Mouse (Mus musculus) megakaryocyte progenitor cell, adult 5-6 weeks (primary cell): ENCODE measurements around the gene Pex3. TPM values are rescaled to one million over a fixed set of nuclear protein-coding genes. Genes with fewer than 3 reads are reported as not detected.
A peak's percentile ranks its signal among the peaks of the same experiment; 100 is the strongest.

ENCODE experiments used
- ATAC-seq: replicated peaks from 2 replicates; pipeline ENCODE4 v1.8.0; 2016; ENCODE audit warnings: mild to moderate bottlenecking, moderate TSS enrichment, inconsistent platforms; ENCODE audit not compliant: poor library complexity
- total RNA-seq, 2 experiments: library from RNA; stranded (forward) in 1 of 2; stranded (reverse) in 1 of 2; fragments of 157-497, 149-512 nt in 1 of 2; fragments of 200-1000 nt in 1 of 2; gene quantifications; 2 replicates each; pipeline versions ENCODE4 v1.2.3 to v1.2.4; 2015 to 2017

Gene Pex3
- total RNA-seq (2015) (40.5 and 41.2 TPM in 2 replicates), total RNA-seq (2017) (21.6 and 23.1 TPM in 2 replicates)

DNA sequence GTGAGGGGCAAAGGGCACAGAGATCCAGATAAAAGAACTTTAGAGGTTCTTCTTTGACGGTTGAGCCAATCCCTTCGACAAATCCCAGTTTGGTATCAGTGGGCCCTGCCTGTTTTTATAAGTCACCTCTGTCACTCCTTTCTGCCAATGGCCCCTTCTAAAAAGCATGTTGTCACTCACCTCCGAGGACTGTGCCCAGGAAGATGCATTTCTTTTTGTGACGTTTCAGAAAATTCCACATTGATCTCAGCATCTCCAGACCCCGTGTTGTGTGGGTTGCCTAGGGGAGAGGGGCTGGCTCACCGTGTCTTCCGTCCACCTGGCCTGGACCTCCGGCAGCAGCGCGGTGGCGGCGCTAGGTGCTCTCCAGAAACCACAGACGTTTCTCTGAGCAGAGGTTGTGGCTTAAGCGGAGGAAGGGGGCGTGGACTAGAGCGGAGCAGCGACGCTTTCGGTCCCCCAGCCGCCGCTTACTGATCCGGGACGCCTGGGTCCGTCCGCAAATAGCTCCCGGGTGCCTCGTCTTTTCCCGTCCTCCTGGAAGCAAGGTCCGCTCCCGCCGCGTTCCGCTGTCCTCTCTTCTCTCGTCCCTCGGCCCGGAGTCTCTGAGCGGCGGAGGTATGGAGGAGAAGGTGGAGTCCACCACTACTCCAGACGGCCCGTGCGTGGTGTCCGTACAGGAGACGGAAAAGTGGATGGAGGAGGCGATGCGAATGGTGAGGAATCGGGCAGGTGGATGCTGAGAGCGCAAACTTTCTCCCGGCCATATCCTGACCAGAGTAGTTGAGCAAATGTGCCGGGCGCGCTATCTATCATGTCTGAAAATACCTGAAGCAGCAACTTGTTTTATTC, at the start of gene Pex3, which contains the start of gene Adat2:
Gene Pex3, minus strand, starts transcription at position 497 of the 852 bp plus-strand sequence.
Gene Adat2, plus strand, starts transcription at position 249 of the 852 bp plus-strand sequence.
- ATAC-seq = peak; percentile 99

DNA sequence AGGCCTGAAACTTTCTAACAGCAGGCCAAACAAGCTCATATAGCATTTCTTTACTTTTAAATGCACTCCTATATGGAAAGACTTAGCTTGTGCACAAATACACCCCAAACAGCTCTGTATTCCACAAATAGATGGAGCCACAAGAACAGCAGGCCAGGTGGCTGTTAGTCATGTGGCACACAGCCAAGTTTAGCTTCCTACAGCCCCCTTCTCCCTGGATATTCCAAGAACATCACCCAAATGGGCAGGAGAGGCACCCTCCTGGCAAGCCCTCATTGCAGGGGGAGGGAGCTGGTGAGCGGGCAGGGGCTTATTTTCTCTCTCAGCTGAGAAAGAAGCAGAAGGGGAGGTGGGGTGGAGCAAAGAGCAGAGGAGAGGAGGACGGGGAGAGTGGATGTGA, 48.0 kb upstream of the Pex3 start:
- ATAC-seq = no peak

DNA sequence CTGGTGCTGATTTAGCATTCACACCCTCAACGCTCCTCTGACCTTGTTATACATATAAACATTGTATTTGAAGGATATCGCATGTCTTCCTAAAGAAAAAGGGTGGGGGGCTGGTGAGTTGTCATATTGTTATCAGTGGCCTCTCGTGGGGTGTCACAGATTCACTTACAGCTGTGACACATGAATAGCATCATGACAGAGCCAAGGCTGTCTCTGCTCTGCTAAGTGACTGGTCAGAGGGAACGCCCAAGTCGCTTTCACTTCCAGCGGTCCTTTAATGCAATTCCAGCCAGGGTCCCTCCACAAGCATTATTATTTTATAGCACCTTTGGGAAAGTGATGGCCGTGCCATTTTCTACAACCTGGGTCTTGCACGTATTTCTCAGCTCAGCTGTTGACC, 44.5 kb upstream of the Pex3 start:
- no peak for ATAC-seq

DNA sequence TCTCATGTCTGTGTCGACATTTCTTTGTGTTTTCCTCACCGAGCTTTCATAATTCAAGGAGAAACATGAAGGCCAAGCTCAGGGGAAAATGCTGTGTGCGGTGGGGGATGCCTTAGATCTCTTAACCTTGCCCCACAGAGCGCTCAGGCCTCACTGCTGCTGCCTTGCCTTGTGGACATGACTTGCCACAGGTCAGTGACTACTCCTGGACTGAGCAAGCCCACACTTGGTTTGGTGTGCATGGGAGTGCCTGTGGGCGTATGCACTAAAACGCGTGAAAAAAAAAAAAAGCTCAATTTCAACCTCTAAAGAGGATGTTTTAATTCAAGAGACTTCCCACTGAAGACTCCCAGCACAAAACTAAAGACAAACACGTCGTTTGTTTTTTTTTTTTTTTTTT, 43.9 kb upstream of the Pex3 start:
- no peak for ATAC-seq

DNA sequence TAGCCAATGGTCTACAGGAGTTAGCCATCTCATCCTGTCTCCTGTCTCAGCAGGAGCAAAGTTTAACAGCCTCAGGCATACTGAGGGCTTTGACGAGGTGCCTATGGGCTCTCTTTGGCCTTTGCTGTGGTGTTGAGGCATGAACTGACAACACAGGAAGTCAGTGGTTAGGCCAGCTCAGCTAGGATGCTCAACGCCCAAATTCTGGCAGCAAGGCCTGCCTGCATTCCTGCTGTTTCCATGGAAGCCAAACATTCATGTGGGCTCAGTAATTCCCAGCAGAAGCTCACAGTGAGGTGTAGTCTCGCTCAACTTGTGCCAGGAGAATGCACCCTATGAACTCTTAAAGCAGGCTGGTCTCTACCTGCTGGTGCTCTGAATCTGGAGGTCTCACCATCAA, 43.1 kb upstream of the Pex3 start:
- ATAC-seq = no peak

DNA sequence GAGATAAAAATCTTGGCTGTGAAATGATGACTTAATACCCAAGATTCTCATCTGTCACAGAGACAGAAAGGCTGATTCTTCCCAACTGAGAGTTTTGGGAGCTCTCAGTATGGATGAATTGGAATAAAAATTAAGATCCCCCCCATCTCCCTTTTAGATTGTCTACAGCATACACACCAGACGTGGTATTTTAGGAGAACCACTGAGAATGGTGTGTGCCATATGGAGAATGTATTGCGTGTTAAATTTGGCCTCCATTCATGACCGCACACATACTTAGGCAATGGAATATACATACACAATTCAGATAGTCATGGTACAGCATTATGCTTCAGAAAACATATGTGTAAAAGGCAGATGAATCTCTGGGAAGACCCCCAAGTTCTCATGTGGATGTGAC, 40.6 kb upstream of the Pex3 start:
- ATAC-seq = no peak

DNA sequence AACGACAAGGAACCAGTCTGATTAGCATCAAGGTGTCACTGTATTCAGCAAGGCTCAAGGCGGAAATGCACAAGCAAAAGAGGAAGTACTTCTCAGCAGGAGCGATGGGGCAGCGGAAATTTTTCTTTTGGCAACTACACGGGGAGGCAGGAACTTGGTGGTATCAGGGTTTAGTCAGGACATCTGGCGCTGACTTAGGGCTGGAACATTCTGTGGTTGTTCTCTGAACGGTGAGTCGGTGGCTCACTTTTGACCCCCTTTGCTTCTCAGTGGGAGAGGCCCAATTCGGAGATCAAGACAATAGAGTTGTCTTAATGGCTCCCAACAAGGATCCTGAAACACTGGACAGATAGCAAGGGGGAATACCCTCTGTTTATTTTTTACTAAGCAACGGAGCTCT, 39.3 kb upstream of the Pex3 start:
- ATAC-seq = no peak

DNA sequence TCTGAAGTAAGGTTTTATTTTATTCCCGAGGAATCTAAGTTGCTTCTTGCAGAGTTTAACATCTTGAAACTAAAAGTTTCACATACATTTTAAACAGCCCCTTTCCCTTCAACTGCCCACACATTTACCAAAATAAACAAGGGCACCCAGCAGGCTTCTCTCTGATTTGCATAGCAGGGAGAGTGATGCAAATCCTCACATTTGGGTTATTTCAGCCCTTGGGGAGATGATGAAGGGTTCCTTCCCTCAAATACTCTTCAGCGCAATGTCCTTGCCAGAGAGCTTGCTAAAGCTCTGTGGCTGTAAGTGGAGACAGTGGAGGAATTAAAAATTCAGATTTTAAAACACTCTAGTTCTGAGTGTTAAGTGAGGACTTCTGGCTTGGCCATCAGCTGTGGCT, 35.0 kb upstream of the Pex3 start:
- no peak for ATAC-seq

DNA sequence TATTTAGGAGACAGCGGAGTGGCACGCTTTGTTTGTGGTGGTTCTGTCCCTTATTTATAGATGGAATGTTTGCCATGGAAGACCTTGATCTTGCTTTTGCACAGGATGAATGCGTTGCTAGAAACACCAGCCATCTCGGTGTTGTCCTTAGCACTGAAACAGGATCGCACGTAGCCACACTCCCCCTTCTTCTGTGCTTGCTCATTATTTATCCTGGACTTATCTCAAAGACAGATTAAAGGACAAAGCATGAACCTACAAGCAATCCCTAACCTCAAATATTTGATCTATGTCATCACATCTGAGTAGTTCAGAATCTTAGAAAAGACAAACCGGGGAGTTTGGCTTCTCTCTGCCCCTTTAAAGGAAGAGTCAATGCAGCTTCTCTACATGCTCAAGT, 24.2 kb upstream of the Pex3 start:
- no peak for ATAC-seq

DNA sequence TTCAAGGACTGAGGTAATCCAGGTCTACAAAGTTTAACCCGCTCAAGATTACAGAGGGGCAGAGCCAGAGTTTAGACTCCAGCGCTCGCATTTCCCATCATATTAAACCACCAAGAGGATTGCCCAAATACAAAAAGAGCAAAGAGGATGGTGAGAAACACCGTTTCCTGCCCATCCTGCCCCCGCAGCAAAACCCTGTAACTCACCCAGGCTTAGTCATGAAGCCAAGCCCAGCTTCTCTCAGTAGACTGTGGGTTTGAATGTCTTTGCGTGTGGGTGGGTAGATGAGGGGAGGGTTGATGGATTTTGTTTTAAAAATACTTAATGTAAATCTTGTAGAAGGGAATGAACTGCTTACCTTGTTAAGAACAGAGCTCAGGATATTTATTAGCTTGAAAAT, 19.5 kb upstream of the Pex3 start:
- ATAC-seq = no peak

DNA sequence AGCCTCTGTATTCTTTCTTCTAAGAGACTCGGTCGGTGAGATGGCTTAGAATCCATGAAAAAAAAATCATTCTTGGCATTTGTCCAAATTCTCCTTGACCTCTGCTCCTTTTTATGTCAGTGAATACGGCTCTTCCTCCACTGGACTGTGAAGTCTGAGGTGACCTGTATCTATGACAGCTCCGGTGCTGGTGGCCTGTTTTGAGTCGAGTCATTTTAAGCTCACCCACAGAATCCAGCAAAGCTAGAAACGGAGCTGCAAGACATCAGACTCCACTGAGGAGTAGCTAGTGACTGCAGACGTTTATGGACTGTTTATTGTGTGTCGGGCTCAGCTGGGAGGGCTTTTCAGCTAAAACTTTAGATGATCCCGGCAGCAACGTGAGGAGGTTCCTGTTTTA, 19.1 kb upstream of the Pex3 start:
- ATAC-seq = no peak

DNA sequence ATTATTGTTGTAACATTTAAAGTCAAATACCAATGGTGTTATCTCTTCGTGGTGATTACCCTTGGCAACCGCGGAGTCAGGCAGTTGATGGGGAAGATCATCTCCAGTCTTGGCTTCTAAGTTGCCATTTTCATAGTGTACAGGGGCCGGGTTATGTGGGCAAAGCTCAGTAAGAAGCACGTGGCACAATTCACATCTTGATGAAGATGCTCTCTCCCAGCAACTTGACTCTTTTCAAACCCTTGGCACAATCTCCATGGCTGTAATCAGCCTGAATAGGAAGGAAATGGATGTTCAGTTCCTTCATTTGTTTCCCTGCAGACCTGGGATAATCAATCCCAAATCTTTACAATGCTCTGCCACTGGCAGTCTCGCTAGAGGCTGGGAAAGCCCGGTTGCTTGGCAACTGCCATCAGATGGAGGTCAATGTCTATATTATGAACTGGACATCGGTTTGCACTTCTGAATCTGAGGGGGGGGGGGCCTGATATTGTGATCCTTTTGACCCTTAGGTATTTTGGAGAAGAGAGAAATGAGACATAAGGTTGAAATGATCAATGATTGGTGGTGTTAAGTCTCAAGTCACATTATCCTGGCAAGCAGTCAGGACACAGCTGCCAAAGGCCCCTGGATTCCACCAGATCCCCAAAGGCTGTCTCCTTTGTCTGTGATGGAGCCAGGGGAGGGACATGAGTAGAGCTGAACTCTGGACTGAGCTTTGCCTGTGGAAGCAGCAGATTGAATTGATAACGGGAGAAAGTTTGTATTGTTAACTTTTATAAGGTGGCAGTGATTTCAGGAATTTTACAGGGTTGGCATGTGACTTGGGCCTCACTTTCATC, 18.0 kb upstream of the Pex3 start:
- ATAC-seq = no peak

DNA sequence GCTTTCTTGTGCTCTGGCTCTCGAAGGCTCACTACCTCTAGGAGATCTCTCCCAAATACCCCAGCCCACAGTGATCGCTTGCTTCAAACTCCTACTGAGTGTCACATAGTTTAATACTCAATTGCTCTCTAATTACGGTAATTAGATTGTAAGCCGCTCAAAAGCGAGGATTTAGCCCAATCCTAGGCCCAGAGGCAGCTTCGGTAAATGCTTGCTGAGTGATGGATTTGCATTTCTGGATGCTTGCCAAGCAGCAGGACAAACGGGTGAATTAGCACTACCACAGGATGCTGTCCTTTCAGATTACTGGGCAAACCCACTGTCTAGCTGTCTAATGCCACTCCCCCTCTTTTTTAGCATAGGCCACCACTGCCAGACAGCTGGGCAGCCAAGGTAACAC, 16.9 kb upstream of the Pex3 start:
- 0 out of 2 replicates have a peak, but pooled peaks have one; percentile 9 for ATAC-seq

DNA sequence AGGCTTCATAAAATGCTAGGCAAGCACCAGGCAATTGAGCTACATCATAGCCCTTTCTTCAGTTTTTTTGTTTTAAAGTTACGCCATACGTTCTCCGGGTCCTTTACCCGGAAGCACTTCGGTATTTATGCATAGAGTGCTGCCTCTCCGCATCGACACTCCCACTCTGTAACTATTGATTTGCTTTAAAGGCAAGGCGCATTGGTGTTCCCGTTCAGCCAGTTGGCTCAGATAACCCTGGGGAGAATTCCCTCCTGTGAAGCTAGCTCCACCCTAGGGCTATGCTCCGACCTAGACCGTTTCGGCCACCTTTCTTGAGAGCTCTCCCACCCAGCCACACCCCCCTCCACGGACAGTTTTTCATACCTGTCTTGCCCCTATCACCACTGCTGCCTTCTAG, 13.5 kb upstream of the Pex3 start:
- no peak for ATAC-seq

DNA sequence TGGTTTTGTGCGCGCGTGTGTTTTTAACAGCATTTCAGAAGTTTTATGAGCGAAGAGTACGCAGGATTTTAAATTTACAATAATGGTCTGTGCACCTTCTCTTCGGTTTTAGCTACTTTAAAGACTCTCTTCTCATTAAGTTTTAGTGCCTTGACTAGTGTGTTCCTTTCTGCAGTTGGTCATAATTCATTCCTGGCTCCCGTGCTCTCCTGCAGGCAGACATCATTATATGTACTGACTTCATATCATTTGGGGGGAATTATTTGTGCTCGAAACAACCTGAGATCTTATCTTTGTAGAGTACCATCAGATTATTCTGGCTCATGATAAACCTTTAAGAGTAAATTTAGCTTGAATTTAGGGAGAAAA, 12.1 kb upstream of the Pex3 start:
- no peak for ATAC-seq

DNA sequence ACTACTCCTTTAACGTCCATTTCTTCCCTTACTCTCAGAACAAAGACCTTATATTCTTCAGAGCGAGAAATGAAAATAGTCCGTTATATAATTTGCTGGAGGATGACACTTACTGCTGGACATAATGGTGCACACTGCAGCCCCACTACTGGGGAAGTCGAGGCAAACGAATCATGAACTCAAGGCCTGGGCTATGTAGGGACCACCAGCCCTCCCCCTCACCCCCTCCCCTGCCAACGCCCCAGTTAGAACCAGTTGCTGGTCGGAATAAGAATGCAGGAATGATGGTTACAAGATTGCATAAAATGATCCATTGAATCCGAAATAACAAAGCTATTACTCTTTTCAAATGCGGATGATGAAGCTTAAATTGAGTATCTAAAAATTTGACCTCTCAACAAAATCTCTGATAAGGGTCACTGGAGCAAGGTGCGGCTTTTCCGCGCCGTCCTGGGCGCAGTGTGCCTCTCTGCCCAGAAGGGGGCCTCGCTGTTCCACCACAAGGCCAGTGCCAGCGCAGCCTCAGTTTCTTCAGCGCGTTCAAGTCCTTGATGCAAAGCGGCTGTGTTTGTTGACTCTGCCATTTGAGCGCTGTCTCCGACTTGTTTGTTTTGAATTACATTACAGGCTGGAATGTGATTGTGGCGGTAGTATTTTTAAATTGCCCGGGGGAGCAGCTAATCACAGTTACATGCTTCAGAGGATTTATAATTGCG, 11.6 kb upstream of the Pex3 start:
- peak; percentile 89 for ATAC-seq

DNA sequence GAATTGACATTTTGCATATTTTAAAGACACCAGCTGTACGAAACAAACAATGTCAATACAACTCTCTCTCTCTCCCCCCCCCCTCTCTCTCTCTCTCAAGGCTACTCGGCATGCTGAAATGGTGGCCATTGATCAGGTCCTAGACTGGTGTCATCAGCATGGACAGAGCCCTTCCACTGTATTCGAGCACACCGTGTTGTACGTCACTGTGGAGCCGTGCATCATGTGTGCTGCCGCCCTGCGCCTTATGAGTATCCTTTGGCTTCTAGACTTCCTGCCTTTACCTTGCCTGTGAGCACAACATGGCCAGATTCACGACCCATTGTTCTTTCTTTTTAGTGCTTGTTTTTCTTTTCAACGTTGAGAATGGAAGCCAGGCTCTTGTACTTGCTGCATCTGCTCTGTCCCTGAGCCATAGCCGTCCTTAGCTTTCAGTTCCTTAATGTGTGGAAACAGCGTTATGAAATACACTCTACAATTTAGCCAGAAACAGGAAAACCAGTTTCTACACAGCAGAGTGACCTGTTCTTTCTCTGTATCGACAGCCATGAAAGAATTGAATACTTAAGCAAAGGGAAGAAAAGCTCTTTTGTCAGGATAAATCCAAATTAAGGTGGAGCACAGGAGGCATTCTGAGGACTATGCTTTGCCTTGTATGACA, 7.2 kb upstream of the Pex3 start:
- ATAC-seq = peak; percentile 87

DNA sequence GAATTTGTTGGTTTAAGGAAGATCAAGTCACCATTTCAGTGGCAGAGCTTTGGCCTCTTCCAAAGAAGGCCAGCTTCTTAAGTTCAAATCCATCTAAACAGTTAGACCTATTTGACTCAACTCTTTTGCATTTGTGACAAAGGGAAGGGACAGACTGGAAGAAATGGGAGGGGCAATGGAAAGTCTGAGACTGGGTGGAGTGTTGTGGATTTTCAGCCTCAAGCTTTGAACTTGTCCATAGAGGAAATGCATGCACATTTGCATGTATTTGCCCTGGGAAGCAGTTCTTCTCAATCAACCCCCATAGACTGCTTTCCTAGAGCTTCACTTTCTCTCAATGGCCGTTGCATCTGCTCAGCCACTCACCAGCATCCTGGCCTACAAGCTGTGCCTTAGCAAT, 1.4 kb upstream of the Pex3 start:
- no peak for ATAC-seq

DNA sequence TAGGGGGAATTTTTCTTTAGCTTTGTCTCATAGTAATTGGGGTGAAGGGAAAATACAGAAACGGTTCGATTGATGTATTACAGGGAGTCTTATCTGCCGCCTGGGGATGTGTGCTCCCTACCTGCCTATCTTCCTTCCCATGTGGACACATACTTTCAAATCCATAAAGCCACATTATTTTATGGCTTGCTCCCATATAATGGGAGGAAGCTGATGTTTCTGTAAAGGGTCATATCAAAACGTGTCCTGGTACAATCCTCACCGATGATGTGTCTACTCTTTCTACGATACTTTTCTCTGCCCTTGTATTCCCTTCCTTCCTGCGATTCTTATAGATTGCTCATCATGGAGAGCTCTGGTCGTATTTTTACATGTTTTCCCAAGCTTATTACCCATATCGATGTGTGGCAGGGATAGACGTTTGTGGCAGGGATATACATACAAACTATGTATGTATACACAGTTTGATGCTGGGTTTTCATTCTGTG, 600 bp upstream of the Pex3 start:
- peak; percentile 7; the same call in 1 of the 2 replicates for ATAC-seq

DNA sequence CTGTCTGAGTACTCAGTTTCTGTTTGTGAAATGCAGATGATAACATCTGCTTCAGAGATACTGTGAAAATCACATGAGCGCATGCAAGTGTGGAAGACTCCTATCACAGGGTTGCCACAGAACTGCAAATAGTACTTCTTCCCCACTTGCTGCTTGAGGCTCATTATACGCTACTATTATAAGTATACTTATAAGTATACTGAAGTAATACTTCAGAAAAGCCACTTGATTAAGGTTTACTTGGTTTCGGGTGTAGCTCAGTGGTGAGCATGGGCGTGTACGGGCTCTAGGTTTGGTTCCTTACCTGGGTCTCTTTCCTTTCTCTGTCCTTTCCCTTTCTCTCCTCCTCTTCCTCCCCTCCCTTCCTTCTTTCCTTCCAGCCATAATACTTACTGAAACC, 11.2 kb downstream of the Pex3 start:
- ATAC-seq = no peak
